Mouse (Mus musculus) megakaryocyte, adult 5-6 weeks (primary cell): Measurements from ENCODE around the gene Asb4. TPM values are rescaled to one million over a fixed set of nuclear protein-coding genes. Genes with fewer than 3 reads are reported as not detected.

Experiments
- ATAC-seq: 2 replicates; pipeline ENCODE4 v1.8.0; 2016; ENCODE audit warnings: mild to moderate bottlenecking, inconsistent platforms; ENCODE audit not compliant: poor library complexity, severe bottlenecking
- total RNA-seq, 2 experiments: library from RNA; stranded (forward) in 1 of 2; stranded (reverse) in 1 of 2; fragments of 153-499, 151-499 nt in 1 of 2; fragments of 221-1000, 200-1000 nt in 1 of 2; gene quantifications; 2 replicates each; pipeline versions ENCODE4 v1.2.3 to v1.2.4; 2015 to 2017

Gene Asb4
- total RNA-seq, 2 experiments from 2014 or later: 0.04 TPM; not detected in 1

DNA sequence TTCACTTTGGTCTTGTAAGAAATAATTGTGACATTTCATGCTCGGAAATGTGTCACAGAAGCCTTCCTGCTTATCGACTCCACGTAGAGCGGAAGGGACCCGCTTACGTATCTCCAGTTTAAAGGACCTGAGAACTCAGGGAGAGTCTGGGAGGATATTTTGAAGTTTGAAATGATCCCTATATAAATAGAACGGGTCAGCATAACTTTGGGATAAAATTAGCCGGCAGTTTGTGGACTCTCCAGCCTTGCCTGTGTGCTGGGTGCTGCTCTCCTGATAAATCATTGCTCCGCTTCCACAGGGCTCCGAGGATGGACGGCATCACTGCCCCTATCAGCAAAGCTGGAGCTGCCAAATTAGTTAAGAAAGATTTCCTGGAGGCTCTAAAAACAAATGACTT, 7.1 kb downstream of the Asb4 start:
- no peak for ATAC-seq

GRCm38 (mm10) chr6:5390952-5391351, 7.8 kb downstream of the Asb4 start:
- ATAC-seq: no peak

GRCm38 (mm10) chr6:5394971-5395370, 11.8 kb downstream of the Asb4 start:
- ATAC-seq: no peak

- no peak for ATAC-seq
These were observed 13.6 kb downstream of the Asb4 start for GRCm38 (mm10) chr6:5396797-5397196.

- peak; percentile 99 for ATAC-seq
These were observed 18.2 kb downstream of the Asb4 start for GRCm38 (mm10) chr6:5401394-5401793.

DNA sequence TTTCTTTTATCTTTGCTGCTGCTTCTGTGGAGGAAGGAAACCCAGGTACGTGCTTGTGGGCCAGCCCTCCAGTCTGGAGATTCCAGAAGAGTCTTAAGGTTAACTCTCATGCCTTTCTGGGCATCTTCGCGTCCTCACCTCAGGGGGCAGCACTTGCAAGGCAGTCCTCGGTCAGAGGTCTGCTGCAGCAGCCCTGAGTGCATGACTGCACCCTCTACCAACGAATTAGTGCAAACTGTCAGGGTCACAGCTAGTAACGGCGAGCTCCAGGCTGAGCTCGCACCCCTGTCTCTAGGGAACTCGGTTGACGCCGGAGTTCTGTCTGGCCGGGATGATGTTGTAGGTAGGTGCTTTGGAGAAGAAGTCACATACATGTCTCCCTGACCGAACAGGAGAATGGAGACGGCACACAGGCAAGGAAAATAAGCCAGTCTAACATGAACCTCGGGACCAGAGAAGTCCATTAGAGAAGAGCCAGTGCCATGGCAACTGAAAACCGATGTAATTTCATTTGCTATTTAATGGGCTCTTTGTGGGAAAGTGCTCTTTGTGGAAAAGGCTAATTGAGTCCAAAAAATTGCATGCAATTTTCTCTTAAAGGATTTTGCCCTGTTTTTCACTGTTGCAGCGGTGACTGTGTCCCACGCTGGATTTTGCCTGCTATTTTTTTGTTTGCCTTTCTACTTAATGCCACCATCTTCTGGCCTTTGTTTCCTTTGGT, 20.1 kb downstream of the Asb4 start:
- ATAC-seq: no peak

GRCm38 (mm10) chr6:5404016-5404415, 20.8 kb downstream of the Asb4 start:
- ATAC-seq: no peak

- ATAC-seq: no peak
These were observed 25.4 kb downstream of the Asb4 start for GRCm38 (mm10) chr6:5408451-5409177.

GRCm38 (mm10) chr6:5409676-5410075, 26.5 kb downstream of the Asb4 start:
- no peak for ATAC-seq

- peak; percentile 88 for ATAC-seq
These were observed 27.7 kb downstream of the Asb4 start for GRCm38 (mm10) chr6:5410697-5411391.

DNA sequence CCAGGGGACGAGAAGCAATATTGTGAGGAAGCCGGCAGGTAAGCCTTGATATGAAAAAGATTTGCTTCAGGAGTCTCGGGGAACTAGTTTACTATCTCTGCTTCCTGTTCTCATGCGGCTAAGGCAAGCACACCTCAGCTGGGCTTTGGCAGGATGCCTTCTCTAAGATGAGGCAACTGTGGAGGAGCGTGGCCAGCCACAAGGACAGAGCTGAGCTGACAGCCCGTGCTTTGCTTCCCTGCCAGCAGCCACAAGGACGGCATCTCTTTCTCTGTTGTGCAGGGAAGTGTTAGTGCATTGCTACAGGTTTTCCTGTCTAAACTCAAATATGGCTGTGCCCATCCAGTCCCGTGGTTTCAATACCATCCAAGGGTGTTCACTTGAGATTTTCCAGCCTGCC, 30.1 kb downstream of the Asb4 start:
- peak; percentile 40; the same call in 1 of the 2 replicates for ATAC-seq

- no peak for ATAC-seq
These were observed 38.3 kb downstream of the Asb4 start for GRCm38 (mm10) chr6:5421442-5421841.

- no peak; the same call in 1 of the 2 replicates for ATAC-seq
These were observed 39.2 kb downstream of the Asb4 start for GRCm38 (mm10) chr6:5422386-5422785.

DNA sequence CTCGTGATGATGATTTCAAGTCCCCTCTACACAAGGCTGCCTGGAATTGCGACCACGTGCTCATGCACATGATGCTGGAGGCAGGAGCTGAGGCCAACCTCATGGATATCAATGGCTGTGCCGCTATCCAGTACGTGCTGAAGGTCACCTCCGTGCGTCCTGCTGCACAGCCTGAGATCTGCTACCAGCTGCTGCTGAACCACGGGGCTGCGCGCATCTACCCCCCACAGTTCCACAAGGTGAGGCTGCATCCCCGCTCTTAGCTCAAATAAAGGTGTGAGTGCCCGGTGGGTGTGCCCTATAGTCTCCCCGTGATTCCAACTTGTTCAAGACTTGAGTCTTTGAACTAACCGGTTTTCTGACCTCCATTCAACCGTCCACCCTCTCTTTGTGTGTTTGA, 40.4 kb downstream of the Asb4 start:
- ATAC-seq: no peak

- no peak for ATAC-seq
These were observed 43.8 kb downstream of the Asb4 start for GRCm38 (mm10) chr6:5427033-5427432.

GRCm38 (mm10) chr6:5429562-5429961, 46.4 kb downstream of the Asb4 start:
- no peak for ATAC-seq

- ATAC-seq: no peak
These were observed 46.9 kb downstream of the Asb4 start for GRCm38 (mm10) chr6:5429982-5430550.

- no peak for ATAC-seq
These were observed 50.7 kb downstream of the Asb4 start for GRCm38 (mm10) chr6:5433887-5434286.

GRCm38 (mm10) chr6:5437757-5438156, 54.6 kb downstream of the Asb4 start:
- no peak for ATAC-seq

DNA sequence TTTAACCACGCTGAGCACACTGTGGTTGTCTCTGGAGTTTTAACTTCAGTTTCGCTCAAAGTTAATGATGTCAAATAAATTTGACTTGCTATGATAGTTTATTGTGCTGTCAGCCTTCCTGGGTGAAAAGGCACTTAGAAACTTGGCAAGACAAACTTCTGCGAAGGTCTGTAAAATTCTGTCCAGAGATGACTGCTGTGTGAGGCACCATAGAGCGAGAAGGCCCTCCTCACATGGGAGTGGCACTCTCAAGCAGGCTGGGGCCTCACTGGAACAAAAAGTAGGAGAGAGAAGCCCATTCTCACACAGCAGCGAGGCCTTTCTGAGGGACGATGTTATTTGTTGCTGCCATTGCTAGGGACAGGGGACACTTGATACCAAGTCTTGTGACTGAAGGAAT, 58.0 kb downstream of the Asb4 start:
- no peak for ATAC-seq

DNA sequence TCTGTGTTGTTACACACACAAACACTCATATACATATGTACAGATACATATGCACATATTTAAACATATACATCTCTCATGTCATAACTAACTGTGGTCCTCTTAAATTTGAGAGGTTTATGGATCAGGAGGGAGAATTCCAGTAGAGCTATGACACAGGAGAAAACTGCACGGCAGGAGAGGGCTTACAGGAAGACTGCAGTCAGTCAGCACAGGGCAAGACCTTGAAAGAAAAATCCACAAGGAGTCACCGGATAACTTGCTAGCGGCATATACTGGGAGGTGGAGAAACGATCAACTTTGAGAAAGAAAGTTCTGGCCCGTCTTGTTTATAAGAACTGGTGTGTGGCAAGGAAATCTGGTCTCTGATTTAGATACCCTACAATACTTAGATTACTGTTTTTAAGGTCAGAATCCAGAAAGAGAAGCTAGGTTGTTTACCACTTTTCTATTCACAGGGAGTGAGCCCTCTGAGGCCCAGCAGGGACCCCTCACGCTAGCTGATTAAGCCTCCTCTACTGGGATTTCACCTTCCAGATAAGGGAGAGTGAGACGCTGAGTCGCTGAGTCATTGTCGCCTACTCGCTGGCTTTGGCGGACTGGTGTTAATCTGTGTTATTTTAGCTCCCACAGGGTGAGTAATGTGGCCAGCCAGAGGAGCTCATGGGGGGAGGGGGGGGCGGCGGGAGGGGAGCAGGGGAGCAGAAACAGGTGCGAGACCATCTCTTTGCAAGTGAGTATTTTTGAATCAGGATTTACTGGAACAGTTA, 59.3 kb downstream of the Asb4 start:
- no peak for ATAC-seq
